9 mouse cellular contexts compared by ENCODE assay signal in the genomic region with DNA sequence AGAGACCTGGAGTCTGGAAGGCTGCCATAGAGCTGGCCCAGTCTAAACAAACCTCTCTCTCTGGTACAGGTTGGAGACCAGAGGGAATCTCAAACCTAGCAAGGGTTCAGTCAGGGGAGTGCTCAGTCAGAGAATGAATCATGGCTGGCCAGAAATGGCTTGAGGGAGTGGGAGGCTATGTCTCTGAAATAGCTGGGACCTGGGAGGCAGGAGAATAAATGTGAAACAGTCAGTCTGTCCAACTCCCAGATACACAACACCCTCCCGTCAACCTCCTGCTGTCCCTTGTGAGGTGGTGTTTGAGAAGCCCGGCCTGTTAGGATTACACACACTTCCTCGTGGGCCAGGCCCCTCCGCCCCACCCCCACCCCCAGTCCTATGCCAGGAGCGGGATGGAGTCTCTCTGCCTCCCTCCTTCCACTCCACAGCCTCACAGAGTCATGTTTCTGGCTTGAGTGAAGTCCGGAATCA. TPM values are rescaled to one million over a fixed set of nuclear protein-coding genes. Genes with fewer than 3 reads are reported as not detected.
DNase-seq lines count a peak whose midpoint lies in the region; ATAC-seq and TF ChIP-seq lines count a peak whose summit lies in the region.
"Had no signal": no experiment of that assay in that cellular context is flagged by ENCODE, and none has a peak within 500 bp of the region (broad histone marks: within the 10 kb centered on the region; RNA-seq: fewer than 3 reads in every experiment).

No protein-coding gene starts in this region.

- 48% methylated on average over 6 of the region's 6 CpGs for WGBS in kidney, adult 2 months
- 18% methylated on average over 6 of the region's 6 CpGs for WGBS in embryonic facial prominence, embryonic 13.5 days
- WGBS in heart, postnatal 0 days: 14% methylated on average over 6 of the region's 6 CpGs
- 7% methylated on average over 6 of the region's 6 CpGs for WGBS in lung, embryonic 15.5 days

- H3K4me1 ChIP-seq in kidney, adult 2 months (ENCODE audit: control insufficient read depth, insufficient read depth, low read length): peaks cover 11% of the 10 kb centered on the region; the same call in 1 of the 2 replicates
- peaks cover 33% of the 10 kb centered on the region for H3K4me1 ChIP-seq in embryonic facial prominence, embryonic 13.5 days
- H3K4me1 ChIP-seq in heart, postnatal 0 days (ENCODE audit: control insufficient read depth, insufficient read depth): peaks cover 30% of the 10 kb centered on the region
- peaks cover 45% of the 10 kb centered on the region for H3K4me1 ChIP-seq in lung, embryonic 15.5 days

- ATAC-seq in embryonic facial prominence, embryonic 13.5 days (ENCODE audit: insufficient number of reproducible peaks, insufficient read depth, low FRiP score, low TSS enrichment, low read depth): peak; percentile 28; the same call in 1 of the 2 replicates
- ATAC-seq in heart, postnatal 0 days (ENCODE audit: insufficient read depth, low read depth): peak; percentile 55
- peak; percentile 93 for ATAC-seq in lung, embryonic 15.5 days (ENCODE audit: borderline replicate concordance, extremely low read depth, low FRiP score, low TSS enrichment)

- no peak for TF ChIP-seq POLR2A in kidney, adult 2 months (IDR thresholded peaks at IDR 0.05; ENCODE audit: low read depth, low read length)

- TF ChIP-seq CTCF in kidney, adult 2 months (conservative IDR thresholded peaks at IDR 0.05; ENCODE audit: insufficient read depth, insufficient read length, low read depth, low read length): no peak
- TF ChIP-seq CTCF in heart, postnatal 0 days (IDR thresholded peaks at IDR 0.05; ENCODE audit: low read depth): no peak

- no peak overlapping the region for H3K4me2 ChIP-seq in embryonic facial prominence, embryonic 13.5 days
- H3K4me2 ChIP-seq in heart, postnatal 0 days (ENCODE audit: low read depth, low read length): no peak overlapping the region
- no peak overlapping the region for H3K4me2 ChIP-seq in lung, embryonic 15.5 days

- no peaks in the 10 kb centered on the region for H3K36me3 ChIP-seq in kidney, adult 2 months (ENCODE audit: control insufficient read depth, insufficient read depth, low read length)
- no peaks in the 10 kb centered on the region for H3K36me3 ChIP-seq in embryonic facial prominence, embryonic 13.5 days
- H3K36me3 ChIP-seq in heart, postnatal 0 days (replicated peaks; ENCODE audit: control insufficient read depth, insufficient read depth, low read length): no peaks in the 10 kb centered on the region
- no peaks in the 10 kb centered on the region for H3K36me3 ChIP-seq in lung, embryonic 15.5 days
- H3K36me3 ChIP-seq: G1E had no signal

- H3K27me3 ChIP-seq in kidney, adult 2 months (replicated peaks; ENCODE audit: control insufficient read depth, insufficient read depth, low read length): no peaks in the 10 kb centered on the region
- H3K27me3 ChIP-seq in embryonic facial prominence, embryonic 13.5 days: no peaks in the 10 kb centered on the region
- no peaks in the 10 kb centered on the region for H3K27me3 ChIP-seq in heart, postnatal 0 days (ENCODE audit: control insufficient read depth, insufficient read depth, low read length)
- H3K27me3 ChIP-seq in lung, embryonic 15.5 days: no peaks in the 10 kb centered on the region

- 0 out of 2 replicates have a peak overlapping the region, but pooled peaks have one; percentile 8 for H3K27ac ChIP-seq in kidney, adult 2 months (ENCODE audit: insufficient read depth, low read depth, low read length)
- peak overlapping the region; percentile 79 for H3K27ac ChIP-seq in embryonic facial prominence, embryonic 13.5 days
- H3K27ac ChIP-seq in heart, postnatal 0 days (ENCODE audit: low read depth): peak overlapping the region; percentile 81
- peak overlapping the region; percentile 97 for H3K27ac ChIP-seq in lung, embryonic 15.5 days

- no peak overlapping the region for H3K4me3 ChIP-seq in kidney, adult 2 months (ENCODE audit: insufficient read depth, low read depth, low read length)
- H3K4me3 ChIP-seq in embryonic facial prominence, embryonic 13.5 days: no peak overlapping the region
- H3K4me3 ChIP-seq in heart, postnatal 0 days (ENCODE audit: low read depth, low read length): no peak overlapping the region
- H3K4me3 ChIP-seq in lung, embryonic 15.5 days: no peak overlapping the region

- H3K9ac ChIP-seq in embryonic facial prominence, embryonic 13.5 days: no peak overlapping the region
- no peak overlapping the region for H3K9ac ChIP-seq in heart, postnatal 0 days (replicated peaks; ENCODE audit: low read depth, low read length)
- H3K9ac ChIP-seq in lung, embryonic 15.5 days: no peak overlapping the region

- no peak for TF ChIP-seq EP300 in heart, postnatal 0 days (IDR thresholded peaks at IDR 0.05; ENCODE audit: low read depth)

- no peak for DNase-seq in kidney, adult 2 months
- no peak for DNase-seq in kidney, adult 11 months
- DNase-seq in heart, postnatal 0 days (ENCODE audit: low spot score): peak; percentile 45
- no peak for DNase-seq in urinary bladder, postnatal 14 days (ENCODE audit: low spot score)
- no peak for DNase-seq in spleen, postnatal 10 days (ENCODE audit: low spot score in 2 of 2)
- no peak for DNase-seq in cerebellum, adult 9-10 months

- H3K9me3 ChIP-seq in embryonic facial prominence, embryonic 13.5 days: no peaks in the 10 kb centered on the region
- H3K9me3 ChIP-seq in heart, postnatal 0 days (replicated peaks; ENCODE audit: control insufficient read depth, low read length): no peaks in the 10 kb centered on the region
- H3K9me3 ChIP-seq in lung, embryonic 15.5 days: no peaks in the 10 kb centered on the region
- H3K9me3 ChIP-seq: G1E had no signal

RNA-seq across cellular contexts. Expression of a gene that starts 13.8 kb away (rescaled TPM):
- polyA plus RNA-seq in kidney, adult 2 months (2012; rRNA removed): 0.33 TPM in 1 of 2 replicates, not detected in the other
- 0.26 TPM in 1 of 2 replicates, not detected in the other for polyA plus RNA-seq in embryonic facial prominence, embryonic 13.5 days (2015; fragmentation: Nextera tagmentation; extraction: Ambion mirVana)
- 1.4 TPM in 1 of 2 replicates, not detected in the other for total RNA-seq in heart, postnatal 0 days (2014; rRNA removed; ENCODE audit: low replicate concordance)
- polyA plus RNA-seq in heart, postnatal 0 days (2015; fragmentation: Nextera tagmentation; extraction: Ambion mirVana): 0.45 and 0.55 TPM in 2 replicates
- 0.66 and 0.94 TPM in 2 replicates for polyA plus RNA-seq in lung, embryonic 15.5 days (2015; fragmentation: Nextera tagmentation; extraction: Ambion mirVana)
- total RNA-seq: G1E had no signal
- polyA plus RNA-seq: G1E had no signal

RNA-seq across cellular contexts. Expression of a gene that starts 44.6 kb away (rescaled TPM):
- polyA plus RNA-seq in kidney, adult 2 months (2012; rRNA removed): 2.2 and 2.3 TPM in 2 replicates
- polyA plus RNA-seq in embryonic facial prominence, embryonic 13.5 days (2015; fragmentation: Nextera tagmentation; extraction: Ambion mirVana): 0.48 and 1.1 TPM in 2 replicates
- 0.08 TPM in 1 of 2 replicates, not detected in the other for total RNA-seq in heart, postnatal 0 days (2014; rRNA removed; ENCODE audit: low replicate concordance)
- 0.08 and 0.27 TPM in 2 replicates for polyA plus RNA-seq in heart, postnatal 0 days (2015; fragmentation: Nextera tagmentation; extraction: Ambion mirVana)
- polyA plus RNA-seq in lung, embryonic 15.5 days (2015; fragmentation: Nextera tagmentation; extraction: Ambion mirVana): 2.4 and 3.1 TPM in 2 replicates
- polyA plus RNA-seq: G1E had no signal

Comparison
In these comparisons a context has a peak if more than half of its experiments do, and no peak if none do; other contexts are left out.
1. H3K27ac ChIP-seq: peak in every context shown above with its lines; median percentile 97 in lung, embryonic 15.5 days; 81 in heart, postnatal 0 days; 79 in embryonic facial prominence, embryonic 13.5 days; 8 in kidney, adult 2 months.
2. ATAC-seq: peak in every context shown above with its lines; median percentile 93 in lung, embryonic 15.5 days; 55 in heart, postnatal 0 days; 28 in embryonic facial prominence, embryonic 13.5 days.